Mouse (Mus musculus) ES-E14 (cell line): ENCODE results near the gene Edaradd.

ENCODE experiments used
- CHD2 ChIP-seq: IDR thresholded peaks from 2 replicates; pipeline ENCODE4 v1.6.1; 2014; ENCODE audit warnings: mild to moderate bottlenecking, low read depth, low read length, inconsistent platforms
- HCFC1 ChIP-seq: IDR thresholded peaks from 2 replicates; pipeline ENCODE4 v1.6.1; 2012; ENCODE audit warnings: low read length, inconsistent platforms, borderline replicate concordance; ENCODE audit not compliant: insufficient read depth
- ZC3H11A ChIP-seq: IDR thresholded peaks from 2 replicates; pipeline ENCODE4 v1.6.1; 2012; ENCODE audit warnings: low read depth, mild to moderate bottlenecking, inconsistent platforms, low read length, borderline replicate concordance

- TF ChIP-seq HCFC1: no peak
- TF ChIP-seq ZC3H11A: no peak
- no peak for TF ChIP-seq CHD2
These were observed 48.6 kb upstream of the Edaradd start for GRCm38 (mm10) chr13:12568597-12569469.
